Mouse (Mus musculus) E14TG2a.4 (cell line): ENCODE data around the gene Srrm1.

Experiments used
- H3K27me3 ChIP-seq: 2 replicates; pipeline ENCODE4 v1.6.1; 2014; ENCODE audit warnings: low read length, control low read depth; ENCODE audit not compliant: insufficient read depth
- H3K36me3 ChIP-seq: 2 replicates; pipeline ENCODE4 v1.6.1; 2014; ENCODE audit warnings: low read length, control low read depth; ENCODE audit not compliant: insufficient read depth
- H3K4me1 ChIP-seq: replicated peaks from 2 replicates; pipeline ENCODE4 v1.6.1; 2014; ENCODE audit warnings: low read depth, low read length, control low read depth
- H3K4me3 ChIP-seq: replicated peaks from 2 replicates; pipeline ENCODE4 v1.5.1; 2014; ENCODE audit warnings: mild to moderate bottlenecking, low read length
- H3K9me3 ChIP-seq: 2 replicates; pipeline ENCODE4 v1.6.1; 2014; ENCODE audit warnings: low read length, control low read depth
- CTCF ChIP-seq: conservative IDR thresholded peaks from 2 replicates; pipeline ENCODE4 v1.5.1; 2014; ENCODE audit warnings: low read length
- NANOG ChIP-seq: IDR thresholded peaks from 2 replicates; pipeline ENCODE4 v1.6.1; 2014; ENCODE audit warnings: borderline replicate concordance, low read length, mixed read lengths
- POU5F1 ChIP-seq: IDR thresholded peaks from 2 replicates; pipeline ENCODE4 v1.6.1; 2014; ENCODE audit warnings: low read length, borderline replicate concordance

Gene Srrm1

GRCm38 (mm10) chr4:135353066-135353793 is at the start of gene Srrm1:
TSS of gene Srrm1 (minus strand) at chr4:135353321.
- Histone ChIP-seq H3K27me3 (no peaks in the 10 kb centered on the region), H3K36me3 (peaks cover 28% of the 10 kb centered on the region), H3K9me3 (no peaks in the 10 kb centered on the region), H3K4me1 (peaks cover 45% of the 10 kb centered on the region), H3K4me3 (peak within 1 kb of the TSS; percentile 99)
- TF ChIP-seq NANOG (no peak), CTCF (no peak), POU5F1 (no peak)

GRCm38 (mm10) chr4:135401881-135402280 is 48.8 kb upstream of the Srrm1 start:
- H3K4me1 ChIP-seq = peaks cover 34% of the 10 kb centered on the region
- no peaks in the 10 kb centered on the region for H3K9me3 ChIP-seq
- peaks cover 23% of the 10 kb centered on the region for H3K27me3 ChIP-seq
- no peaks in the 10 kb centered on the region for H3K36me3 ChIP-seq
- no peak for TF ChIP-seq POU5F1
- no peak for TF ChIP-seq NANOG
- no peak for TF ChIP-seq CTCF
- no peak overlapping the region for H3K4me3 ChIP-seq

GRCm38 (mm10) chr4:135397991-135398390 is 44.9 kb upstream of the Srrm1 start, which contains the start of gene Ncmap:
TSS of gene Ncmap (minus strand) at chr4:135398227.
- Histone ChIP-seq H3K4me3 (peak within 1 kb of the TSS; percentile 75), H3K9me3 (peaks cover under 1% of the 10 kb centered on the region), H3K4me1 (peaks cover 40% of the 10 kb centered on the region), H3K36me3 (no peaks in the 10 kb centered on the region), H3K27me3 (peaks cover 27% of the 10 kb centered on the region)
- TF ChIP-seq CTCF (no peak), POU5F1 (no peak), NANOG (no peak)

- TF ChIP-seq POU5F1 (no peak), CTCF (no peak), NANOG (no peak)
- Histone ChIP-seq H3K36me3 (no peaks in the 10 kb centered on the region), H3K9me3 (peaks cover 5% of the 10 kb centered on the region), H3K4me1 (peaks cover 40% of the 10 kb centered on the region), H3K27me3 (peaks cover 27% of the 10 kb centered on the region), H3K4me3 (peak overlapping the region; percentile 75)
These were observed 44.4 kb upstream of the Srrm1 start for GRCm38 (mm10) chr4:135397551-135397950.

- Histone ChIP-seq H3K9me3 (peaks cover 7% of the 10 kb centered on the region), H3K36me3 (no peaks in the 10 kb centered on the region), H3K4me1 (peaks cover 41% of the 10 kb centered on the region), H3K27me3 (peaks cover 27% of the 10 kb centered on the region), H3K4me3 (no peak overlapping the region)
- no peak for TF ChIP-seq NANOG
- no peak for TF ChIP-seq POU5F1
- TF ChIP-seq CTCF = peak; percentile 23
These were observed 43.2 kb upstream of the Srrm1 start for GRCm38 (mm10) chr4:135396303-135396702.

GRCm38 (mm10) chr4:135395375-135395774 is 42.3 kb upstream of the Srrm1 start:
- H3K27me3 ChIP-seq = peaks cover 27% of the 10 kb centered on the region
- H3K36me3 ChIP-seq = no peaks in the 10 kb centered on the region
- H3K4me3 ChIP-seq = no peak overlapping the region
- H3K9me3 ChIP-seq = peaks cover 7% of the 10 kb centered on the region
- peaks cover 49% of the 10 kb centered on the region for H3K4me1 ChIP-seq
- TF ChIP-seq NANOG = no peak
- TF ChIP-seq POU5F1 = no peak
- TF ChIP-seq CTCF = no peak

GRCm38 (mm10) chr4:135394666-135395065 is 41.5 kb upstream of the Srrm1 start:
- Histone ChIP-seq H3K4me1 (peaks cover 56% of the 10 kb centered on the region), H3K4me3 (no peak overlapping the region), H3K9me3 (peaks cover 7% of the 10 kb centered on the region), H3K27me3 (peaks cover 27% of the 10 kb centered on the region), H3K36me3 (no peaks in the 10 kb centered on the region)
- no peak for TF ChIP-seq CTCF
- TF ChIP-seq POU5F1 = no peak
- TF ChIP-seq NANOG = no peak

GRCm38 (mm10) chr4:135393381-135393780 is 40.3 kb upstream of the Srrm1 start:
- TF ChIP-seq POU5F1 = no peak
- TF ChIP-seq CTCF = no peak
- no peak for TF ChIP-seq NANOG
- Histone ChIP-seq H3K4me1 (peaks cover 59% of the 10 kb centered on the region), H3K4me3 (no peak overlapping the region), H3K9me3 (peaks cover 7% of the 10 kb centered on the region), H3K27me3 (peaks cover 18% of the 10 kb centered on the region), H3K36me3 (no peaks in the 10 kb centered on the region)

- no peak for TF ChIP-seq CTCF
- TF ChIP-seq POU5F1 = no peak
- no peak for TF ChIP-seq NANOG
- H3K9me3 ChIP-seq = peaks cover 7% of the 10 kb centered on the region
- H3K36me3 ChIP-seq = no peaks in the 10 kb centered on the region
- H3K4me1 ChIP-seq = peaks cover 54% of the 10 kb centered on the region
- no peak overlapping the region for H3K4me3 ChIP-seq
- H3K27me3 ChIP-seq = peaks cover 12% of the 10 kb centered on the region
These were observed 39.7 kb upstream of the Srrm1 start for GRCm38 (mm10) chr4:135392801-135393200.
